Mouse (Mus musculus) heart, embryonic 15.5 days (tissue): Measurements from ENCODE around the gene Igfbp2. TPM values are rescaled to one million over a fixed set of nuclear protein-coding genes. Genes with fewer than 3 reads are reported as not detected.

Experiments used
- ATAC-seq: fragments of 200-750 bp; cut with Nextera tagmentation; replicated peaks from 2 replicates; pipeline ENCODE4 v1.8.0; 2017; ENCODE audit warnings: low read depth, moderate TSS enrichment; ENCODE audit not compliant: insufficient number of reproducible peaks, insufficient read depth, low FRiP score
- H3K27ac ChIP-seq: fragments of 300-500 bp; sonication (generic); 2 replicates; pipeline ENCODE4 v1.5.1; 2015; ENCODE audit warnings: mild to moderate bottlenecking, inconsistent platforms
- H3K27me3 ChIP-seq: fragments of 300-500 bp; sonication (generic); 2 replicates; pipeline ENCODE4 v1.6.1; 2015; ENCODE audit warnings: inconsistent platforms
- H3K36me3 ChIP-seq: fragments of 300-500 bp; sonication (generic); 2 replicates; pipeline ENCODE4 v1.6.1; 2015; ENCODE audit warnings: mild to moderate bottlenecking, inconsistent platforms
- H3K4me1 ChIP-seq: fragments of 300-500 bp; sonication (generic); replicated peaks from 2 replicates; pipeline ENCODE4 v1.6.1; 2015; ENCODE audit warnings: inconsistent platforms
- H3K4me2 ChIP-seq: fragments of 300-500 bp; sonication (generic); 2 replicates; pipeline ENCODE4 v1.6.1; 2015; ENCODE audit warnings: inconsistent platforms, mild to moderate bottlenecking, moderate library complexity
- H3K4me3 ChIP-seq: fragments of 300-500 bp; sonication (generic); 2 replicates; pipeline ENCODE4 v1.5.1; 2015; ENCODE audit warnings: mild to moderate bottlenecking, inconsistent platforms
- H3K9ac ChIP-seq: fragments of 300-500 bp; sonication (generic); 2 replicates; pipeline ENCODE4 v1.6.1; 2015; ENCODE audit warnings: mild to moderate bottlenecking, inconsistent platforms
- H3K9me3 ChIP-seq: fragments of 300-500 bp; sonication (generic); replicated peaks from 2 replicates; pipeline ENCODE4 v1.6.1; 2016; ENCODE audit warnings: inconsistent platforms
- WGBS: fragments of 180-500 bp; shearing (Covaris S2); methylation state at CpG from one replicate; pipeline ENCODE4 v1.1.7; 2015; ENCODE audit warnings: mixed read lengths; 5-methylcytosine and 5-hydroxymethylcytosine counted together
- polyA plus RNA-seq: library from polyadenylated mRNA; unstranded; fragments of >200 nt; fragmentation: Nextera tagmentation; extraction: Ambion mirVana; gene quantifications from 2 replicates; pipeline ENCODE4 v1.2.1, GENCODE M21; 2015

Gene Igfbp2
- polyA plus RNA-seq, 1 experiment from 2014 or later: 44.4 TPM

DNA sequence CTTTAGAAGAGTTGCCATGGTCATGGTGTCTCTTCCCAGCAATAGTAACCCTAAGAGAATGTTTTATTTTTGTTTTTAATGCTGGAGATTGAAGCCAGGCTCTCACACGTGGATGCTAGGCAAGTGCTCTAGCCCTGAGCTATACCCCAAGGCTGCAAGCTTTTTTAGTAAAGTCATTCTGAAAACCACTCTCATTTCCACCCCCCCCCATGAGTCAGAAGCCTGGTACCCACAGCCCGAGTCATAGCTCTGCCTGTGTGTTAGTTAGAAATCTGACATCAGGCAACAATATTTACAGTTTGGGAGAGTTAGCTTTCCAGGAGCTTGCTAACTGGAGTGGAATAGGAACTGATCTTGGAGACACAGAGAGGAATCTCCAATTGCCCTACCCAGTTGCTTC, 25.9 kb upstream of the Igfbp2 start:
- H3K27ac ChIP-seq: no peak overlapping the region
- no peaks in the 10 kb centered on the region for H3K4me1 ChIP-seq
- H3K4me3 ChIP-seq: no peak overlapping the region
- no peaks in the 10 kb centered on the region for H3K27me3 ChIP-seq
- no peaks in the 10 kb centered on the region for H3K9me3 ChIP-seq
- no peak for ATAC-seq
- H3K9ac ChIP-seq: no peak overlapping the region
- H3K4me2 ChIP-seq: no peak overlapping the region
- WGBS: 84% methylated on average over 2 of the region's 2 CpGs
- no peaks in the 10 kb centered on the region for H3K36me3 ChIP-seq

- Histone ChIP-seq H3K27ac (no peak overlapping the region), H3K36me3 (no peaks in the 10 kb centered on the region), H3K27me3 (no peaks in the 10 kb centered on the region), H3K9ac (no peak overlapping the region), H3K4me1 (peaks cover 3% of the 10 kb centered on the region; the same call in 1 of the 2 replicates), H3K4me2 (no peak overlapping the region), H3K9me3 (no peaks in the 10 kb centered on the region), H3K4me3 (no peak overlapping the region)
- 81% methylated on average over 4 of the region's 4 CpGs for WGBS
- no peak for ATAC-seq
These were observed 20.3 kb upstream of the Igfbp2 start for GRCm38 (mm10) chr1:72804031-72804430.

DNA sequence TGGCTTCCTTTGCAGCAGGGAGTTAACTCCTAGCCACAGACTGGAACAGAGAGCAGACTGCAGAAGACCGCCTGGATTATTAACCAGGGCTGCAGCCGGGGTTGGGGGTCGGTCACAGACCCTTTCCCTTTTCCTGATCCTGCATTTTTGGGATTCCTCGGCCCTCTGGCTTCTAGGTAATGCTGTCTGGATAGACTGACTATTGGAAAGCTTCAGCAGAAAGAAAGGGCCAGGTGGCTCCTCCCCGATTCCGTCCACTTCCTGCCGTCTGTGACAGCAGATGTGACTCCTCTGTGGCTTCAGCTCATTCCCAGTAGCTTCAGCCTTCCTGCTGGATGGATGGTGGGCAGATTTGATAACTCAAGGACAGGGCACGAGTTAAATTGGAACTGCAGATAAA, 19.3 kb upstream of the Igfbp2 start:
- Histone ChIP-seq H3K4me1 (peaks cover 3% of the 10 kb centered on the region; the same call in 1 of the 2 replicates), H3K27ac (no peak overlapping the region), H3K36me3 (no peaks in the 10 kb centered on the region), H3K9ac (no peak overlapping the region), H3K27me3 (no peaks in the 10 kb centered on the region), H3K9me3 (no peaks in the 10 kb centered on the region), H3K4me2 (no peak overlapping the region), H3K4me3 (no peak overlapping the region)
- 32% methylated on average over 8 of the region's 8 CpGs for WGBS
- no peak for ATAC-seq

DNA sequence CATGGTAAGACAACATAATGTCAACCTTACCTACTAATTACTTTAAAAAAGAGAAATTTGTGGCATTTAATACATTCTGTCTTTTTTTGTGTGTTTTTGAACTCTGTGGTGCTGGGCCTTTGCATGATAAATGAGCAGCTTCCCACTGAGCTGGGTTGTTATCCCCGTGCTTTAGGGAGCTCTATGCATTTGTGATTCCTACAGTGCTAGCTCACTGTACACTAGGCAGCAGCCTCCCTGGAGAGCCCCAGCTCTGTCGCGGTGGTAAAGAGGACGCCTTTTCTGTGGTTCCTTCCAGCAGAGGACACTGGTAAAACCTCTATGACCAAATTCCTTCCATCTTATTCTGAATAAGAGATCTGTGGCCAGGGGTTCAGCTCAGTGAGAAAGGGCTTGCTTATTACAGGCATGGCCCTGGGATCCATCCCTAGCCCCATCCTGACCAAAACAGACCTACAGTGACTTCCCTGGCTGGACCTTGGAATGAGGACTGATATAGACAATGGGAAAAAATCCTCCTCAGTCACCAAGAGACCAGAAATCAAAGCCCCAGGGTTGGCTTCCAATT, 18.7 kb upstream of the Igfbp2 start:
- 26% methylated on average over 4 of the region's 4 CpGs for WGBS
- no peak overlapping the region for H3K9ac ChIP-seq
- no peak for ATAC-seq
- H3K4me1 ChIP-seq: peaks cover 3% of the 10 kb centered on the region; the same call in 1 of the 2 replicates
- no peaks in the 10 kb centered on the region for H3K9me3 ChIP-seq
- no peak overlapping the region for H3K27ac ChIP-seq
- H3K4me3 ChIP-seq: no peak overlapping the region
- no peak overlapping the region for H3K4me2 ChIP-seq
- no peaks in the 10 kb centered on the region for H3K36me3 ChIP-seq
- H3K27me3 ChIP-seq: no peaks in the 10 kb centered on the region

GRCm38 (mm10) chr1:72806044-72806584, 18.2 kb upstream of the Igfbp2 start:
- Histone ChIP-seq H3K4me2 (no peak overlapping the region), H3K27ac (no peak overlapping the region), H3K9me3 (no peaks in the 10 kb centered on the region), H3K36me3 (no peaks in the 10 kb centered on the region), H3K4me3 (no peak overlapping the region), H3K9ac (no peak overlapping the region), H3K27me3 (no peaks in the 10 kb centered on the region), H3K4me1 (peaks cover 3% of the 10 kb centered on the region; the same call in 1 of the 2 replicates)
- 42% methylated on average over 11 of the region's 11 CpGs for WGBS
- 0 out of 2 replicates have a peak, but pooled peaks have one; percentile 43 for ATAC-seq

DNA sequence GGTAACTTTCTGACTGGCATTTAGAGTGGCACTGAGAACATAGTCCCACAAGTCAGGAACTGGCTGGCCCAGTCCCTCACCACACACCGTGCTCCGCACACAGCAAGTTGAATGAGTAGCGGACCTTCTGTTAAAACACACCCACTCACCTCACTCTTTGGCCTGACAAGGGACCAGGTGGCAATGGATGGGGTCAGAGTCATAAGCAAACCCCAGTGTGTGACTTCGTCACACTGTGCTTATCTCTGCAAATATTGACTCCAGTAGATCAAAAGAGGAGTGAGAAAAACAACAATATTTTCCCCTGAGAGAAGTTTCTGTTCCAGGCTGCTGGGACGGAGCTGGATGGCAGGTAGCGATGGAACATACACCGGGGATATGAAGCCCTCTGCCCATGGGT, 15.0 kb upstream of the Igfbp2 start:
- peaks cover 8% of the 10 kb centered on the region for H3K4me1 ChIP-seq
- H3K27ac ChIP-seq: no peak overlapping the region
- ATAC-seq: no peak
- 90% methylated on average over 7 of the region's 7 CpGs for WGBS
- H3K9me3 ChIP-seq: no peaks in the 10 kb centered on the region
- no peak overlapping the region for H3K9ac ChIP-seq
- H3K4me3 ChIP-seq: no peak overlapping the region
- H3K4me2 ChIP-seq: no peak overlapping the region
- H3K27me3 ChIP-seq: no peaks in the 10 kb centered on the region
- H3K36me3 ChIP-seq: no peaks in the 10 kb centered on the region

DNA sequence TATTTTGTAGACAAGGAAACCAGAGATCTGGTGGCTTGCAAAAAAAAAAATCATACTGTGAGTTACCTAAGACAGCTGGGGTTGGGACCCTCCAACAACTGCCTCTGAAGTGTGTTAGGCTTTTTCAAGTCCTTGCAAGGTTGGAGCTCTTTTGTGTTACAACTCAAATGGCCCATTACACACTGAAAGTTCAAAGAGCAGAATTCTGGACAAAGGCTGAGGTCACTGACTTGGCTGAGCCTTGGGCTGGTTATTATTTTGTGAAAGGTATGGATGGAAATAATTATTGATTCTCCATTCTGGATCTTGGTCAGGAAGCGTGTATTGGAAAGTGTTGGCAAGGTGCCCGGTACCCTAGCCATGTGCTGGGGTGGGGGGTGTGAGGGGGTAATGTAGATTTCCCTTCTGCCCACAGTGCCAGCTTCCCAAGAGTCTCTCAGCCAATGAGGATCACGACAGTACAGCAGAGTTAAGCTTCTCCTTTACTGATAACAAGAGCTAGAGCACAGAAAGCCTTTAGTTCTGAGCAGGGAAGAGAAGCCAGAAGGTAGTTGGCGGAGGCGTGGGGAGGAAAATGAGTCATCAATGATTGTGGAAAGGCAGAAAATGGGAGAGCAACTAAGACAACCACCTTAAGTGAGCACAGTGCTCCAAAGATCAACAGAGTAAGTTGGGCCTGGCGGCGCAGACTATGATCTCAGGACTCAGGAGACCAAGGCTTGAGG, 14.2 kb upstream of the Igfbp2 start:
- Histone ChIP-seq H3K27ac (no peak overlapping the region), H3K9ac (no peak overlapping the region), H3K4me3 (no peak overlapping the region), H3K4me2 (no peak overlapping the region), H3K9me3 (no peaks in the 10 kb centered on the region), H3K4me1 (peaks cover 12% of the 10 kb centered on the region), H3K27me3 (no peaks in the 10 kb centered on the region), H3K36me3 (no peaks in the 10 kb centered on the region)
- 72% methylated on average over 7 of the region's 7 CpGs for WGBS
- no peak for ATAC-seq

GRCm38 (mm10) chr1:72811061-72811460, 13.2 kb upstream of the Igfbp2 start:
- 91% methylated on average over 3 of the region's 3 CpGs for WGBS
- Histone ChIP-seq H3K4me3 (no peak overlapping the region), H3K36me3 (no peaks in the 10 kb centered on the region), H3K9ac (no peak overlapping the region), H3K4me1 (peaks cover 15% of the 10 kb centered on the region), H3K4me2 (no peak overlapping the region), H3K9me3 (no peaks in the 10 kb centered on the region), H3K27ac (no peak overlapping the region), H3K27me3 (no peaks in the 10 kb centered on the region)
- no peak for ATAC-seq

- Histone ChIP-seq H3K36me3 (no peaks in the 10 kb centered on the region), H3K27ac (no peak overlapping the region), H3K9me3 (no peaks in the 10 kb centered on the region), H3K9ac (no peak overlapping the region), H3K4me3 (no peak overlapping the region), H3K4me1 (peaks cover 12% of the 10 kb centered on the region), H3K4me2 (no peak overlapping the region), H3K27me3 (no peaks in the 10 kb centered on the region)
- no peak for ATAC-seq
- 59% methylated on average over 5 of the region's 5 CpGs for WGBS
These were observed 11.1 kb upstream of the Igfbp2 start for GRCm38 (mm10) chr1:72813089-72813638.

GRCm38 (mm10) chr1:72813639-72814403, 10.5 kb upstream of the Igfbp2 start:
- ATAC-seq: no peak; the same call in 1 of the 2 replicates
- WGBS: 24% methylated on average over 6 of the region's 6 CpGs
- no peak overlapping the region for H3K4me3 ChIP-seq
- H3K9ac ChIP-seq: no peak overlapping the region
- no peaks in the 10 kb centered on the region for H3K9me3 ChIP-seq
- no peak overlapping the region for H3K4me2 ChIP-seq
- H3K27ac ChIP-seq: no peak overlapping the region
- no peaks in the 10 kb centered on the region for H3K36me3 ChIP-seq
- H3K4me1 ChIP-seq: peaks cover 12% of the 10 kb centered on the region
- no peaks in the 10 kb centered on the region for H3K27me3 ChIP-seq

- H3K9me3 ChIP-seq: no peaks in the 10 kb centered on the region
These were observed 9.1 kb upstream of the Igfbp2 start for GRCm38 (mm10) chr1:72815184-72815583.

More at GRCm38 (mm10) chr1:72815184-72815583, 9.1 kb upstream of the Igfbp2 start:
- no peak for ATAC-seq
- no peaks in the 10 kb centered on the region for H3K36me3 ChIP-seq
- no peak overlapping the region for H3K4me3 ChIP-seq
- H3K4me2 ChIP-seq: no peak overlapping the region
- WGBS: 32% methylated on average over 5 of the region's 5 CpGs
- H3K4me1 ChIP-seq: peaks cover 12% of the 10 kb centered on the region
- H3K9ac ChIP-seq: no peak overlapping the region
- H3K27me3 ChIP-seq: no peaks in the 10 kb centered on the region
- H3K27ac ChIP-seq: no peak overlapping the region
